Mouse (Mus musculus) thymus, adult 2 months (tissue): ENCODE data around the gene Ascl1. TPM values are rescaled to one million over a fixed set of nuclear protein-coding genes. Genes with fewer than 3 reads are reported as not detected.

Experiments
- DNase-seq: peaks from one replicate; pipeline ENCODE4 v3.0.0; 2021
- H3K27ac ChIP-seq: fragments of 200-500 bp; 2 replicates; pipeline ENCODE4 v1.5.1; 2012; ENCODE audit warnings: low read length, control low read depth; ENCODE audit not compliant: control insufficient read depth, insufficient read depth
- H3K27me3 ChIP-seq: fragments of 200-500 bp; 2 replicates; pipeline ENCODE4 v1.6.1; 2012; ENCODE audit warnings: mild to moderate bottlenecking, low read length, moderate library complexity, mixed read lengths; ENCODE audit not compliant: control insufficient read depth, insufficient read depth
- H3K36me3 ChIP-seq: fragments of 200-500 bp; 2 replicates; pipeline ENCODE4 v1.6.1; 2012; ENCODE audit warnings: mild to moderate bottlenecking, low read length, moderate library complexity; ENCODE audit not compliant: control insufficient read depth, insufficient read depth
- H3K4me1 ChIP-seq: fragments of 200-500 bp; replicated peaks from 2 replicates; pipeline ENCODE4 v1.6.1; 2012; ENCODE audit warnings: low read length; ENCODE audit not compliant: control insufficient read depth, insufficient read depth
- H3K4me3 ChIP-seq: fragments of 200-500 bp; 2 replicates; pipeline ENCODE4 v1.5.1; 2012; ENCODE audit warnings: mild to moderate bottlenecking, low read length, control low read depth, moderate library complexity; ENCODE audit not compliant: control insufficient read depth, insufficient read depth
- CTCF ChIP-seq: fragments of 200-500 bp; IDR thresholded peaks from 2 replicates; pipeline ENCODE4 v1.5.1; 2012; ENCODE audit warnings: mild to moderate bottlenecking, control low read depth, low read length, moderate library complexity, borderline replicate concordance; ENCODE audit not compliant: control insufficient read depth, poor library complexity, insufficient read depth; ENCODE audit errors: extremely low read depth
- POLR2A ChIP-seq: fragments of 200-500 bp; IDR thresholded peaks from 2 replicates; pipeline ENCODE4 v1.6.1; 2012; ENCODE audit warnings: mild to moderate bottlenecking, low read length, control low read depth, moderate library complexity; ENCODE audit not compliant: control insufficient read depth, poor library complexity, insufficient read depth; ENCODE audit errors: extremely low read depth
- whole genome bisulfite sequencing: fragments of 180-500 bp; shearing (Covaris S2); methylation state at CpG from one replicate; pipeline ENCODE4 v1.1.7; 2018; 5-methylcytosine and 5-hydroxymethylcytosine counted together
- polyA plus RNA-seq: library from polyadenylated mRNA; depleted of rRNA; stranded (reverse); fragments of >200 nt; gene quantifications from 2 replicates; pipeline ENCODE4 v1.2.3, GENCODE M21; 2012; rRNA removed

Ascl1 gene
- polyA plus RNA-seq, result 25.9 and 26.4 TPM in 2 replicates

GRCm38 (mm10) chr10:87493576-87493975 is at the start of gene Ascl1:
Gene Ascl1 (minus strand): TSS chr10:87493660.
- Histone ChIP-seq H3K4me1 (no peaks in the 10 kb centered on the region), H3K36me3 (no peaks in the 10 kb centered on the region), H3K4me3 (peak within 1 kb of the TSS; percentile 13; the same call in 1 of the 2 replicates), H3K27ac (no peak within 1 kb of the TSS), H3K27me3 (no peaks in the 10 kb centered on the region; the same call in 1 of the 2 replicates)
- 3% methylated on average over 29 of the region's 34 CpGs for WGBS
- DNase-seq, result no peak
- TF ChIP-seq POLR2A, result no peak
- no peak for TF ChIP-seq CTCF

- H3K36me3 ChIP-seq, result no peaks in the 10 kb centered on the region
Measured at GRCm38 (mm10) chr10:87534172-87534571, 40.7 kb upstream of the Ascl1 start.

GRCm38 (mm10) chr10:87521646-87522045 is 28.2 kb upstream of the Ascl1 start, which contains the start of gene Pah:
Gene Pah (plus strand): TSS chr10:87521795.
- H3K4me1 ChIP-seq, result no peaks in the 10 kb centered on the region
- 94% methylated on average over 5 of the region's 5 CpGs for WGBS
- TF ChIP-seq CTCF, result no peak
- TF ChIP-seq POLR2A, result no peak
- no peaks in the 10 kb centered on the region for H3K27me3 ChIP-seq
- no peak for DNase-seq
- no peak within 1 kb of the TSS for H3K27ac ChIP-seq
- no peak within 1 kb of the TSS for H3K4me3 ChIP-seq
- no peaks in the 10 kb centered on the region for H3K36me3 ChIP-seq

More at GRCm38 (mm10) chr10:87534172-87534571, 40.7 kb upstream of the Ascl1 start:
- no peak for TF ChIP-seq POLR2A
- TF ChIP-seq CTCF, result no peak
- Histone ChIP-seq H3K4me1 (no peaks in the 10 kb centered on the region), H3K27me3 (no peaks in the 10 kb centered on the region), H3K27ac (no peak overlapping the region), H3K4me3 (no peak overlapping the region)
- 81% methylated on average over 1 of the region's 1 CpGs for WGBS
- no peak for DNase-seq

- Histone ChIP-seq H3K36me3 (no peaks in the 10 kb centered on the region), H3K4me3 (no peak overlapping the region), H3K27me3 (no peaks in the 10 kb centered on the region), H3K27ac (no peak overlapping the region), H3K4me1 (no peaks in the 10 kb centered on the region)
- no peak for DNase-seq
- WGBS, result 69% methylated on average over 4 of the region's 4 CpGs
- TF ChIP-seq CTCF, result no peak
- TF ChIP-seq POLR2A, result no peak
Measured at GRCm38 (mm10) chr10:87520401-87521116, 27.1 kb upstream of the Ascl1 start.

GRCm38 (mm10) chr10:87518585-87518984 is 25.1 kb upstream of the Ascl1 start:
- WGBS, result 80% methylated on average over 2 of the region's 2 CpGs
- DNase-seq, result no peak
- Histone ChIP-seq H3K4me1 (no peaks in the 10 kb centered on the region), H3K27ac (no peak overlapping the region), H3K36me3 (no peaks in the 10 kb centered on the region), H3K4me3 (no peak overlapping the region), H3K27me3 (no peaks in the 10 kb centered on the region)
- TF ChIP-seq POLR2A (no peak), CTCF (no peak)

- Histone ChIP-seq H3K27me3 (no peaks in the 10 kb centered on the region), H3K27ac (no peak overlapping the region), H3K36me3 (no peaks in the 10 kb centered on the region), H3K4me3 (no peak overlapping the region), H3K4me1 (no peaks in the 10 kb centered on the region)
- DNase-seq, result no peak
- TF ChIP-seq POLR2A (no peak), CTCF (no peak)
Measured at GRCm38 (mm10) chr10:87513052-87513451, 19.6 kb upstream of the Ascl1 start.

GRCm38 (mm10) chr10:87508581-87508980 is 15.1 kb upstream of the Ascl1 start:
- Histone ChIP-seq H3K4me1 (no peaks in the 10 kb centered on the region), H3K27ac (no peak overlapping the region), H3K27me3 (no peaks in the 10 kb centered on the region), H3K4me3 (no peak overlapping the region), H3K36me3 (no peaks in the 10 kb centered on the region)
- TF ChIP-seq POLR2A (no peak), CTCF (no peak)
- no peak for DNase-seq
- WGBS, result 92% methylated on average over 4 of the region's 4 CpGs
